Mouse (Mus musculus) hindbrain, embryonic 16.5 days (tissue): ENCODE results near the gene Mob3b. TPM values are rescaled to one million over a fixed set of nuclear protein-coding genes. Genes with fewer than 3 reads are reported as not detected.

Source experiments
- ATAC-seq: fragments of 200-750 bp; cut with Nextera tagmentation; 2 replicates; pipeline ENCODE4 v1.8.0; 2017; ENCODE audit warnings: moderate TSS enrichment, moderate library complexity
- H3K27ac ChIP-seq: fragments of 300-500 bp; sonication (generic); 2 replicates; pipeline ENCODE4 v1.5.1; 2014; ENCODE audit warnings: low read depth, mild to moderate bottlenecking, control low read depth, low read length, moderate library complexity
- H3K27me3 ChIP-seq: fragments of 300-500 bp; sonication (generic); replicated peaks from 2 replicates; pipeline ENCODE4 v1.6.1; 2014; ENCODE audit warnings: low read length; ENCODE audit not compliant: control insufficient read depth, insufficient read depth
- H3K36me3 ChIP-seq: fragments of 300-500 bp; sonication (generic); 2 replicates; pipeline ENCODE4 v1.6.1; 2014; ENCODE audit warnings: mild to moderate bottlenecking, low read length, moderate library complexity, mixed read lengths; ENCODE audit not compliant: control insufficient read depth, insufficient read depth
- H3K4me1 ChIP-seq: fragments of 300-500 bp; sonication (generic); 2 replicates; pipeline ENCODE4 v1.6.1; 2014; ENCODE audit warnings: low read depth, low read length; ENCODE audit not compliant: control insufficient read depth, insufficient read depth
- H3K4me2 ChIP-seq: fragments of 300-500 bp; sonication (generic); 2 replicates; pipeline ENCODE4 v1.6.1; 2014; ENCODE audit warnings: mild to moderate bottlenecking, low read length, control low read depth, moderate library complexity
- H3K4me3 ChIP-seq: fragments of 300-500 bp; sonication (generic); 2 replicates; pipeline ENCODE4 v1.5.1; 2014; ENCODE audit warnings: mild to moderate bottlenecking, low read length, control low read depth, moderate library complexity
- H3K9ac ChIP-seq: fragments of 300-500 bp; sonication (generic); 2 replicates; pipeline ENCODE4 v1.6.1; 2014; ENCODE audit warnings: low read depth, mild to moderate bottlenecking, control low read depth, low read length, moderate library complexity
- H3K9me3 ChIP-seq: fragments of 300-500 bp; sonication (generic); 2 replicates; pipeline ENCODE4 v1.6.1; 2014; ENCODE audit warnings: mild to moderate bottlenecking, low read length, moderate library complexity; ENCODE audit not compliant: control insufficient read depth
- WGBS: fragments of 180-500 bp; shearing (Covaris S2); extraction: QIAGEN DNeasy Blood & Tissue Kit; methylation state at CpG from one replicate; pipeline ENCODE4 v1.1.7; 2014; 5-methylcytosine and 5-hydroxymethylcytosine counted together
- polyA plus RNA-seq: library from polyadenylated mRNA; unstranded; fragments of >200 nt; fragmentation: Nextera tagmentation; extraction: Ambion mirVana; gene quantifications from 2 replicates; pipeline ENCODE4 v1.2.1, GENCODE M21; 2015

The Mob3b gene
- polyA plus RNA-seq, 1 experiment from 2014 or later, result 3.9 TPM

DNA sequence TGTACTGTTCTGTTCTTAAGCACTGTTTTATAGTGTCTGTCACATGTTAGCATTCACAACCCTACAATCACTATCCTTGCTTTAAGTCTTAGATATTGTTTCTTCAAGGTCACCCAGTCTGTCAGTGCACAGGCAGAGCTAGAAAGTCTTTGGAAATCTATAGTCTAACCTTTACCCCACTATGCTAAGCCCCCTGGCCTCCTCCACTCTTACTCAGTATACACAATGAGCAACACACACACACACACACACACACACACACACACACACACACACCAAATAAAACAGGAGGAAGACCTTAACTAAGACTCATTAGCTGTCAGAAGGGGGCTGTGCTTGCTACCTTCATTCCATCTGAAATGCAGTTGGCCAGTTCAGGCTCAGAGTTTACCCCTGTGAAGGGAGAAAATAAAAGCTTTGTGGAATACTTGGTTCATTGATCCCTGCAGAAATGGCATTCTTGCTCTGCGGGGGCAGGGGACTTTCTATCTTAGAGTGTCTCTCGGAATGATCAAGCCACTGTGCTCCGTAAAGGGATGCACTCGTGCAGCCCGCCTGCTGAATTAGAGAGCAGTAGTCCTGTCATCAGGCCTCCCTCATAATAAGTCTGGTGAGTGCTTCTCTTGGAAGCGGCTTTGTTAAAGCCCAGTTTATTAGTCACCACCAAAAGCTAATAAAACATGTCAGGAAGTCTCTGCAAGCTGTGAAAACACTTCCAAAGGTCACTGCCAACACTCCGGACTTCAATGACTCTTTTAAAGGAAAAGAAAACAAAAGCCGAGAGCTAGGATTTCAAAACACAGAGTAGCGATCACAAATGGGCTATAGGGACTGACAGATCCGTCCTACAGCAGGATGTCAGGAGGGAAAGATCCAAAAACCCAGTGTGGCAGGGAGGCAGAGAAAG, 144.6 kb downstream of the Mob3b start:
- Histone ChIP-seq H3K4me1 (peaks cover 6% of the 10 kb centered on the region), H3K4me3 (no peak overlapping the region), H3K9ac (no peak overlapping the region), H3K27ac (no peak overlapping the region), H3K9me3 (no peaks in the 10 kb centered on the region), H3K27me3 (no peaks in the 10 kb centered on the region), H3K36me3 (no peaks in the 10 kb centered on the region), H3K4me2 (no peak overlapping the region)
- ATAC-seq, result peak; percentile 52; the same call in 1 of the 2 replicates
- 6% methylated on average over 10 of the region's 10 CpGs for WGBS

GRCm38 (mm10) chr4:35006541-35007260, 150.6 kb downstream of the Mob3b start:
- Histone ChIP-seq H3K9ac (no peak overlapping the region), H3K27ac (no peak overlapping the region), H3K4me3 (no peak overlapping the region), H3K4me1 (peaks cover 4% of the 10 kb centered on the region), H3K27me3 (no peaks in the 10 kb centered on the region), H3K9me3 (no peaks in the 10 kb centered on the region), H3K4me2 (no peak overlapping the region), H3K36me3 (no peaks in the 10 kb centered on the region)
- ATAC-seq, result peak; percentile 46; the same call in 1 of the 2 replicates
- 45% methylated on average over 11 of the region's 11 CpGs for whole genome bisulfite sequencing

DNA sequence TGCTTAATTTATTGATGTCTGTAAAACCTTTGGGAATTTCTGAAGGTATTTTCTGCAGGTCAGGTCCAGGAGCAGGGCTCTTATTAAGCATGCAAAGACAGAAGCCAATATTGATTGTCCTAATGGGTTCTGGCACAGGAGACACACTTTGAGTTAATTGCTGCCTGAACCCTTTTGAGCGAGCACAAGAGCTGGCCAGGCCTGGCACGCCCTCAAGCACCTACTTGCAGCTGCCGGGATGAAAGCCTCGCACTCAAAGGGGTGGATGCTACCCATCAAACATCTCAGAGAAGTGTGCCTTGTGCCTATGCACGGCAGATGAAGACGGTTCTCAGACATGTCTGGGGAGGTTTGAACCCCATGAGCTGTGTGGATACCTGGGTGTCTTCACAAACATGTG, 151.2 kb downstream of the Mob3b start:
- H3K27ac ChIP-seq, result no peak overlapping the region
- WGBS, result 40% methylated on average over 6 of the region's 6 CpGs

GRCm38 (mm10) chr4:35005068-35005769, 152.1 kb downstream of the Mob3b start:
- ATAC-seq, result no peak

More for the DNA sequence above, 151.2 kb downstream of the Mob3b start:
- H3K36me3 ChIP-seq, result no peaks in the 10 kb centered on the region
- H3K9me3 ChIP-seq, result no peaks in the 10 kb centered on the region
- H3K27me3 ChIP-seq, result no peaks in the 10 kb centered on the region
- peaks cover 4% of the 10 kb centered on the region for H3K4me1 ChIP-seq
- H3K4me3 ChIP-seq, result no peak overlapping the region
- no peak overlapping the region for H3K9ac ChIP-seq
- H3K4me2 ChIP-seq, result no peak overlapping the region
- ATAC-seq, result 0 out of 2 replicates have a peak, but pooled peaks have one; percentile 40

GRCm38 (mm10) chr4:35004473-35004872, 152.8 kb downstream of the Mob3b start:
- ATAC-seq, result no peak

More at GRCm38 (mm10) chr4:35005068-35005769, 152.1 kb downstream of the Mob3b start:
- no peaks in the 10 kb centered on the region for H3K36me3 ChIP-seq
- no peak overlapping the region for H3K9ac ChIP-seq
- no peak overlapping the region for H3K4me2 ChIP-seq
- H3K9me3 ChIP-seq, result no peaks in the 10 kb centered on the region
- WGBS, result 82% methylated on average over 5 of the region's 5 CpGs
- H3K27me3 ChIP-seq, result no peaks in the 10 kb centered on the region
- H3K27ac ChIP-seq, result no peak overlapping the region
- no peak overlapping the region for H3K4me3 ChIP-seq
- peaks cover 4% of the 10 kb centered on the region for H3K4me1 ChIP-seq

GRCm38 (mm10) chr4:35003550-35004326, 153.5 kb downstream of the Mob3b start:
- Histone ChIP-seq H3K27ac (no peak overlapping the region), H3K4me2 (no peak overlapping the region), H3K9me3 (no peaks in the 10 kb centered on the region), H3K4me3 (no peak overlapping the region), H3K9ac (no peak overlapping the region), H3K4me1 (peaks cover 4% of the 10 kb centered on the region), H3K27me3 (no peaks in the 10 kb centered on the region), H3K36me3 (no peaks in the 10 kb centered on the region)
- WGBS, result 91% methylated on average over 8 of the region's 8 CpGs
- ATAC-seq, result no peak

More at GRCm38 (mm10) chr4:35004473-35004872, 152.8 kb downstream of the Mob3b start:
- no peaks in the 10 kb centered on the region for H3K36me3 ChIP-seq
- H3K27me3 ChIP-seq, result no peaks in the 10 kb centered on the region
- H3K4me3 ChIP-seq, result no peak overlapping the region
- H3K4me1 ChIP-seq, result peaks cover 4% of the 10 kb centered on the region
- 90% methylated on average over 8 of the region's 8 CpGs for WGBS
- H3K9me3 ChIP-seq, result no peaks in the 10 kb centered on the region
- no peak overlapping the region for H3K9ac ChIP-seq
- no peak overlapping the region for H3K27ac ChIP-seq
- H3K4me2 ChIP-seq, result no peak overlapping the region

- 78% methylated on average over 7 of the region's 7 CpGs for WGBS
- Histone ChIP-seq H3K4me1 (peaks cover 17% of the 10 kb centered on the region), H3K9me3 (no peaks in the 10 kb centered on the region), H3K4me3 (no peak overlapping the region), H3K36me3 (no peaks in the 10 kb centered on the region), H3K27me3 (no peaks in the 10 kb centered on the region), H3K27ac (no peak overlapping the region), H3K9ac (no peak overlapping the region), H3K4me2 (no peak overlapping the region)
- no peak for ATAC-seq
Observed at GRCm38 (mm10) chr4:34996616-34997015, 160.7 kb downstream of the Mob3b start.

GRCm38 (mm10) chr4:34993639-34993975, 163.7 kb downstream of the Mob3b start:
- H3K9ac ChIP-seq, result peak overlapping the region; percentile 35
- H3K27me3 ChIP-seq, result no peaks in the 10 kb centered on the region
- ATAC-seq, result peak; percentile 45; the same call in 1 of the 2 replicates
- H3K27ac ChIP-seq, result peak overlapping the region; percentile 60
- no peak overlapping the region for H3K4me3 ChIP-seq
- H3K9me3 ChIP-seq, result no peaks in the 10 kb centered on the region
- no peaks in the 10 kb centered on the region for H3K36me3 ChIP-seq
- WGBS, result 14% methylated on average over 6 of the region's 6 CpGs
- H3K4me1 ChIP-seq, result peaks cover 22% of the 10 kb centered on the region
- H3K4me2 ChIP-seq, result peak overlapping the region; percentile 52
